Mouse (Mus musculus) adrenal gland, postnatal 25 days (tissue): Measurements from ENCODE around the gene Gpr35. TPM values are rescaled to one million over a fixed set of nuclear protein-coding genes. Genes with fewer than 3 reads are reported as not detected.
A peak's percentile ranks its signal among the peaks of the same experiment; 100 is the strongest.

ENCODE experiments used
- DNase-seq: peaks from one replicate; pipeline ENCODE4 v3.0.0; 2021; ENCODE audit warnings: mixed read lengths
- total RNA-seq: library from RNA; stranded (reverse); gene quantifications from 2 replicates; pipeline ENCODE4 v1.2.3, GENCODE M21; 2021

The Gpr35 gene
- total RNA-seq, 1 experiment from 2014 or later, result 0.49 TPM

GRCm38 (mm10) chr1:92982931-92983605 is 32.4 kb downstream of the Gpr35 start:
- no peak for DNase-seq

DNA sequence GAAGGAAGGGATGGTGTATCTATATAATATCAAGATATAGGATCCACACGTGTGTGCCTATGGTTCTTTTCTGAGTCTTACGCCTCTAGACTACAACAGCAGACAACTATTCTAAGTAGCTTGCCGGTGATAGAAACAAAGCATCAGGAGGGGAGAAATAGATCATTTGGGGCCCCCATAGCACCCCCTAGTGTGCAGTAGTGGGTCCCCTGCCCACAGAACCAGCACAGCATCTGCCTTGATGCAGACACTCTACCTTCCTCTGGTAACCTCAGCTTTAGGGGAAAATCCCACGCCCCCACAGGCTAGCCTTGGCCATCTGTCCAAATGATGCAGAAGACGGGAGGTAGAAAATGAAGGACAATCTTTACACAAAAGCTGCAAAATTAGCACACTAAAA is 34.3 kb downstream of the Gpr35 start:
- no peak for DNase-seq

DNA sequence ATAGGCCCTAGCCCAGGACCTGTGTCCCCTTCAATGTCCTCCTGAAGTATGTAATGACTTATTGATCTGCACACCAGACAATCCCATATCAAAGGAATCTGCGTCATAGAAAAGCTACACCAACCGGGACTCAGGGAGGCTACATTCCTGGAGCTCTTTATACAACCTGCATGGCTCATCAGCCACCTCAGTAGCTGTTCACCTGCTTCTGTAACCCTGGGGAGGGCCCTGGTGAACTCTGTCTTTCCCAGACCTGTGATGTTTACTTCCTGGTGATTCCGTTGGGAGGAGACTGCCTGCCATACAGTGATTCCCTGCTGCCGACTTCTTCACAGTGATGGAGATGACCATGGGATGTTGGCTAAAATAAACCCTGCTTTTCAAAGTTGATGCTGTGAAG is 38.2 kb downstream of the Gpr35 start:
- DNase-seq, result no peak

GRCm38 (mm10) chr1:92989891-92990290 is 39.2 kb downstream of the Gpr35 start:
- DNase-seq, result no peak

DNA sequence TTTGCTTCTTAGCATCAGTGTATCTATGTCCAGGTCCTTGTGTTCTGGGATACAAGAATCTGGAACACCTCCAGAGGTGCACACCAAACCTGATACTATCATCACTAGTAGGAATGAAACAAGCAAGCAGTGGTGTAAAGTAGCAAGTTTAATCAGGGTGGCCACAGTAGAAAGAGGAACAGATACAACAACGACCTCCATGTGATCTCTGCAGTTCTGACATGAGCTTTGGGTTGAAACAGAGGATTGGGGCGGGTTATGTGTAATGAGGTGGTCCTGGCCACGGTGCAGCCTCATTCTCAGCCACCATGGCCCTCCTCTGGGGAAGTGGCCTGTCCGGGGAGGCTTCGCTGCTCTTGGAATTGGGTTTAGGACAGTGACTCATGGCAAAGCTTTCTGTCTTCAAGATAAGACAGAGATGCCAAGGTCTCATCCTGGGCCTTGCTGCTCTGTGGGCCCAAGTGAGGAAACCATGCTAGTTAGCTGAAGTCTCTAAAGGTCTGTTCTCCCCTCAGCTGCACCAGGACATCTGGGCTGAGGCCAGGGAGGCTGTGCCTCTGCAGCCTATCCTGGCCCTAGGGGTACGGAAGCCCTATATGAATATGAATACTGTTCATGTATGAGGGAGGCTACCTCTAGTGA is 41.7 kb downstream of the Gpr35 start:
- DNase-seq, result peak; percentile 27

DNA sequence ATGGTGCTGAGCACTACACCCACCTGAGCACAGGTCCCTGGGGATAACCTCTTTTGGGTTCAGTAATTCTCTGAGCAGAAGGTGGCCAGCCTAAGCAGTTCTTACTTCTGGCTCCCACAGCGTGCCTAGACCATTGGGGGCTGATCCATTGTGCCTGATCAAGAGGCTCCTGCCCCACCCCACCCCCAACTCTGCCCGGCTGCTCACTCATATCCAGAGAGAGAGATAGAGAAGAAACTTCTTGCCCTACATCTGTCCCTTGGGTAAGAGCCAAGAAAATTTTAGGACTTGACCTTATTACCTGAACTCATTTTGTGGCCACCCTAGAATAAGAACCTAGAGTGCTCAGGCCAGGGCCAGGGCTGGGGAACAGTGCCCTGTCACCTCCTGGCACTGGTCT is 42.2 kb downstream of the Gpr35 start:
- no peak for DNase-seq

GRCm38 (mm10) chr1:93006061-93006460 is 55.4 kb downstream of the Gpr35 start, which contains the start of gene Aqp12:
Aqp12 (plus strand) TSS chr1:93006334.
- DNase-seq, result no peak

GRCm38 (mm10) chr1:93009196-93009595 is 58.5 kb downstream of the Gpr35 start:
- peak; percentile 90 for DNase-seq

DNA sequence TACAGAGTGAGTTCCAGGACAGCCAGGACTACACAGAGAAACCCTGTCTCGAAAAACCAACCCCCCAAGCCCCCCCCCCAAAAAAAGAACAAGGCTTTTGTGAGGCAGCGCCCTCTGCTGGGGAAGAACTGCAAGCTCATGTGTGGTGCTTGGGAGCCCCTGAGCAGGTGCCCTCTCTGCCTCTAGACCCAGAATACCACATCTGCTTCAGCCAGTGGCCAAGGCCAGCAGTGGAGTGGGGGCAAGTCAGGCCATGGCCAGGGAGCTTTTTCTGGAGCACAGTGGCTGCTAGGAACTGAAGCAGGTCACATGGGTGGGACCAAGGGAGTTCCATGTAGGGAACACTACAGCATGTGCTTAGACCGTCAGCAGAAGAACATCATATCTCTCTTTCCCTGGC is 60.1 kb downstream of the Gpr35 start:
- peak; percentile 57 for DNase-seq

- DNase-seq, result no peak
Observed at GRCm38 (mm10) chr1:93012103-93012585, 61.5 kb downstream of the Gpr35 start.

DNA sequence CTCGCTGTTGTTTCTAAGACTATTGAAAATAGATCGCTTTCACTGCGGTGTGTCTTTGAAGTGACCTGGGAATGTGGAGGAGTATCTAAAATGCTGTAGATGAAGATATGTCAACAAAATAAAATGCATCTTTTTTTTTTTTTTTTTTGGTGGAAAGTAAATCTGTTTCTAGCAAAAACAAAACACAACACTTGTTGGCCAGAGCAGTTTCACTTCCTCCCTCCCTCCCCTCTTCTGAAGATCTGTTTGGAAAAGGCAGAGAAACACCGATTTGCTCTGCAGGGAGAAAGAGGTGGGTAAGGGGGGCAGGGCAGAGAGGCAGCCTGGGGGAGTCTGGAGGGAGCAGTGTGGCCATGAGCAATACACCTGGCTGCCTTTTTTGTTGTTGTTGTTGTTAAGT is 62.7 kb downstream of the Gpr35 start:
- no peak for DNase-seq

DNA sequence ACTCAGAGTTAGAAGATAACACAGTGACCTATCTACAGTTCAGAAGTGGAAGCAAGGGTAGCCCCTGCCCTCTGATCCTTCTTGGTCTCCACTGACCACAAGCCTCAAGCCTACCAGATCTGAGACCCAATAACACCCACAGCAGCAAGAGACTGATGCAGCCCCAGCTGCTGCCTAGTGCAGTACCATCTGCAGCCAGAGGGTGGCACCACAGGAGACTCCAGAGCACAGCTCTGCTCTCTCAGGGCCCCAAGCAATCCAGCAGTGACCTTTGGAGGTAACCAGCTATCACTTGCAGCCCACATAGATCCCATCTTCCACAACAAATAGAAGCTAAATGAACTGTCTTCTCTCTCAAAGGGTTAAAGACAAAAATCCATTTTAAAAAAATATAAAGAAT is 63.8 kb downstream of the Gpr35 start:
- DNase-seq, result peak; percentile 86

GRCm38 (mm10) chr1:93015136-93015535 is 64.5 kb downstream of the Gpr35 start:
- no peak for DNase-seq

DNA sequence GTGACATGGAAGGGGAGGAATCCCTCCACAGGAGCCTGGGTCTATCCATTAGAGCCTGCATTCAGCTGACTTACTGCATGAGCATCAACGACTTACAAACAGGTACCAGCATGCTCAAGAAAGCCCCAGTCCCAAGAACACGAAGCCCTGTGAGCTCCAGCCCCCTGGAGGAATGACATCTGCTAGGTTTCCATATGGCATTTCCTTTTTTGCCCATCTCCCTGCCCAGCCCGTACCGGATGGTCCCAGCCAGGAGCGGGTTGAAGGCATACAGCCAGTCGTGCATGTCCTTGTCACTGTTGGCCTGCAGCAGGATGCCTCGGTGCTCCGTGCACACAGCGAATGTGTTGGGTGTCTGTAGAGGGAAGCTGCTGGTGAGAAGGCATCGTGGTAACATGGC is 68.1 kb downstream of the Gpr35 start:
- no peak for DNase-seq

DNA sequence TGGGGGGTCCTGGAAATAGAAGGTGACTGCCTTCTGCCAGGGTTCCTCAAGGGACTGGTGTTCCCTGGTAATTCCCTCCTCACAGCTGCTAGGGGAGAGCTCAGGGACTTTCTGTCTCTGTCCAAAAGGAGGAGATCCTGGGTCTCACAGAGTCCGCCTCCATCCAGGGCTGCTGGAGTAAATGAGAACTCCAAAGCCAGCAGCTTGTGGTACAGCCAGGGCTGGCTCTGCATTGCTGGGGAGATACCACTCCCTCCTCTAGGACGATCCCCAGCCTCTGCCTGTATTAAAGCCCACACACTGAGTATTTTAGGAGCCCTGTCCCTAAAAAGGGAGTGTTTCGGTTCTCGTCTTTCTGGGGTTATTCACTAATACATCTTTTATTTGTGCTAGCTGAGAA is 69.9 kb downstream of the Gpr35 start:
- no peak for DNase-seq

- DNase-seq, result no peak
Observed at GRCm38 (mm10) chr1:93026600-93026999, 75.9 kb downstream of the Gpr35 start.

DNA sequence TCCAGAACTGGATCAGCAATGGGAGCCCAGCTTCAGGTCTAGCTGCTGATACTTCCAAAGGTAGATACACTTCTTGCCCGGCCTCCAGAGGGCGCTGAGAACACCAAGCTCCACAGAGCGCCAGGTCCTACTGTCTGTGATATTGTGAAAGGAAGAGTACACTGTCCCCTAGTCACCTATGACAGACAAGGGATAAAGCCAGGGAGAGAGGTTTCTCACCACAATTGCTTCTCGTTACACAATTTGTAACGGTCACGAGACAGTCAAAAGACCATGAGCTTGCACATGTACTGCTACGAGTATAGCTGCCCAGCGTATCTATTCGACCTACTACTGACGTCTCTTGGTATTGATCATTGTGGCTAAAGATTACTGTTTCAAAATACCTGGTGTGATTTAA is 78.7 kb downstream of the Gpr35 start:
- DNase-seq, result no peak

GRCm38 (mm10) chr1:93030060-93030459 is 79.4 kb downstream of the Gpr35 start:
- DNase-seq, result no peak

- no peak for DNase-seq
Observed at GRCm38 (mm10) chr1:93031199-93031598, 80.5 kb downstream of the Gpr35 start.

- no peak for DNase-seq
Observed at GRCm38 (mm10) chr1:93033989-93034388, 83.3 kb downstream of the Gpr35 start.

DNA sequence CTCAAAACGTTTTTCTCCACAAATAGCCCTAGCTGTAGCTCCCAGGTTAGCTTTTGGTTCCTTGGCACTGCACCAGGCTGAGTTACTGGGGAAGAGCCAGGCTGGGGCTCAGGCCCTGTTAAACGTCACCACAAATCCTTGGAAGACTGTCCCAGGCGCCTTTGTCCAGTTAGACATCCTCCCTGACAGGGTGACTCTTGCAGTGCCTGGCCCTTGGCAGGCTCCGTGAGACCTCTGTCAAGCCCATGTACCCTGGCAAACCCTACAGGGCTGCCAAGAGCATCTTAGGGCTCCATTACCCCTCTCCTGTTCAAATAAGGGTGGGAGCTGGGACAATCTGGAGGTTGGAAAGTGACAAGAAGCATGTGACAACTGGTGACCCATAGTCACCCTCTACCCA is 85.3 kb downstream of the Gpr35 start:
- no peak for DNase-seq
